Mouse (Mus musculus): ENCODE data around the gene Klhl35. TPM values are rescaled to one million over a fixed set of nuclear protein-coding genes. Genes with fewer than 3 reads are reported as not detected.
A peak's percentile ranks its signal among the peaks of the same experiment; 100 is the strongest.
"Not testable (repeated sequence)": the region's sequence is repeated elsewhere in the genome, so short reads cannot be mapped to it uniquely, and the experiment has no call there.

The Klhl35 gene
- total RNA-seq, 4 experiments from 2014 or later = not detected

GRCm38 (mm10) chr7:99500201-99500600 is 34.4 kb downstream of the Klhl35 start:
- peak; percentile 79 for DNase-seq (ENCODE audit: low spot score)

- no peak for DNase-seq (ENCODE audit: low spot score)
These were observed 34.9 kb downstream of the Klhl35 start for GRCm38 (mm10) chr7:99500655-99501054.

GRCm38 (mm10) chr7:99501148-99501547 is 35.3 kb downstream of the Klhl35 start:
- no peak for DNase-seq (ENCODE audit: low spot score)

GRCm38 (mm10) chr7:99504556-99504955 is 38.8 kb downstream of the Klhl35 start:
- no peak for DNase-seq (ENCODE audit: low spot score)

- not testable (repeated sequence) for DNase-seq (ENCODE audit: low spot score)
These were observed 42.4 kb downstream of the Klhl35 start for GRCm38 (mm10) chr7:99508187-99508586.

- peak; percentile 48 for DNase-seq (ENCODE audit: low spot score)
These were observed 44.3 kb downstream of the Klhl35 start for GRCm38 (mm10) chr7:99510087-99510501.

- DNase-seq (ENCODE audit: low spot score) = no peak
These were observed 50.4 kb downstream of the Klhl35 start for GRCm38 (mm10) chr7:99516092-99516813.

GRCm38 (mm10) chr7:99516814-99517157 is 51.0 kb downstream of the Klhl35 start:
- no peak for DNase-seq (ENCODE audit: low spot score)

- DNase-seq (ENCODE audit: low spot score) = no peak
These were observed 53.3 kb downstream of the Klhl35 start for GRCm38 (mm10) chr7:99518954-99519644.

GRCm38 (mm10) chr7:99523121-99523520 is 57.3 kb downstream of the Klhl35 start:
- no peak for DNase-seq (ENCODE audit: low spot score)

Other genes starting within 250 kb of the Klhl35 start
- not detected for gene Mogat2, start 227.4 kb upstream of the Klhl35 start, total RNA-seq (2022)
- gene Map6, start 198.6 kb upstream of the Klhl35 start, total RNA-seq (2022) = 1 to 10 TPM; 3.0 to 5.1 (median 3.6) TPM
- 100 to 1,000 TPM; 129 to 268 (median 205) TPM for gene Serpinh1, start 112.8 kb upstream of the Klhl35 start, total RNA-seq (2022)
- gene Gdpd5, start 84.6 kb upstream of the Klhl35 start, total RNA-seq (2022) = 10 to 100 TPM; 19.7 to 30.7 (median 24.3) TPM
- gene Rps3, start 17.7 kb downstream of the Klhl35 start, total RNA-seq (2022) = 100 to 1,000 TPM; 305 to 381 (median 333) TPM
- 10 to 100 TPM; 16.2 to 28.4 (median 19.5) TPM for gene Arrb1, start 69.5 kb downstream of the Klhl35 start, total RNA-seq (2022)
- 1 to 10 TPM; 2.8 to 3.4 (median 3.1) TPM for gene Tpbgl, start 161.1 kb downstream of the Klhl35 start, total RNA-seq (2022)
- gene Slco2b1, start 245.3 kb downstream of the Klhl35 start, total RNA-seq (2022) = 1 to 10 TPM; 8.3 to 9.1 (median 8.9) TPM